Mouse (Mus musculus) limb, embryonic 11.5 days (tissue): ENCODE measurements around the gene Slc12a6. TPM values are rescaled to one million over a fixed set of nuclear protein-coding genes. Genes with fewer than 3 reads are reported as not detected.
"Not testable (repeated sequence)": the region's sequence is repeated elsewhere in the genome, so short reads cannot be mapped to it uniquely, and the experiment has no call there.

Experiments used
- ATAC-seq: fragments of 200-750 bp; cut with Nextera tagmentation; 2 replicates; pipeline ENCODE4 v1.8.0; 2017; ENCODE audit warnings: low read depth; ENCODE audit not compliant: insufficient number of reproducible peaks, low FRiP score, low TSS enrichment
- DNase-seq: peaks from one replicate; pipeline ENCODE4 v3.0.0-alpha.2; 2015; ENCODE audit warnings: low spot score
- H3K27ac ChIP-seq: fragments of 300-500 bp; sonication (generic); replicated peaks from 2 replicates; pipeline ENCODE4 v1.5.1; 2014; ENCODE audit warnings: low read depth, mild to moderate bottlenecking, low read length
- H3K27me3 ChIP-seq: fragments of 300-500 bp; sonication (generic); 2 replicates; pipeline ENCODE4 v1.6.1; 2014; ENCODE audit warnings: mild to moderate bottlenecking, low read length, mixed read lengths; ENCODE audit not compliant: control insufficient read depth, insufficient read depth
- H3K36me3 ChIP-seq: fragments of 300-500 bp; sonication (generic); 2 replicates; pipeline ENCODE4 v1.6.1; 2014; ENCODE audit warnings: mild to moderate bottlenecking, low read length, moderate library complexity, mixed read lengths; ENCODE audit not compliant: control insufficient read depth, insufficient read depth
- H3K4me1 ChIP-seq: fragments of 300-500 bp; sonication (generic); 2 replicates; pipeline ENCODE4 v1.6.1; 2014; ENCODE audit warnings: low read length, mixed read lengths; ENCODE audit not compliant: control insufficient read depth, insufficient read depth
- H3K4me2 ChIP-seq: fragments of 300-500 bp; sonication (generic); 2 replicates; pipeline ENCODE4 v1.6.1; 2014; ENCODE audit warnings: low read depth, mild to moderate bottlenecking, moderate library complexity; ENCODE audit not compliant: severe bottlenecking
- H3K4me3 ChIP-seq: fragments of 300-500 bp; sonication (generic); 2 replicates; pipeline ENCODE4 v1.5.1; 2014; ENCODE audit warnings: low read depth, low read length
- H3K9ac ChIP-seq: fragments of 300-500 bp; sonication (generic); 2 replicates; pipeline ENCODE4 v1.6.1; 2014; ENCODE audit warnings: mild to moderate bottlenecking, low read length
- H3K9me3 ChIP-seq: fragments of 300-500 bp; sonication (generic); 2 replicates; pipeline ENCODE4 v1.6.1; 2016; ENCODE audit warnings: low read length; ENCODE audit not compliant: control insufficient read depth
- WGBS: fragments of 180-500 bp; shearing (Covaris S2); extraction: QIAGEN DNeasy Blood & Tissue Kit; methylation state at CpG from one replicate; pipeline ENCODE4 v1.1.7; 2014; 5-methylcytosine and 5-hydroxymethylcytosine counted together
- polyA plus RNA-seq: library from polyadenylated mRNA; unstranded; fragments of >200 nt; fragmentation: Nextera tagmentation; extraction: Ambion mirVana; gene quantifications from 2 replicates; pipeline ENCODE4 v1.2.1, GENCODE M21; 2014

Gene Slc12a6
- polyA plus RNA-seq, 1 experiment from 2014 or later = 9.7 TPM

DNA sequence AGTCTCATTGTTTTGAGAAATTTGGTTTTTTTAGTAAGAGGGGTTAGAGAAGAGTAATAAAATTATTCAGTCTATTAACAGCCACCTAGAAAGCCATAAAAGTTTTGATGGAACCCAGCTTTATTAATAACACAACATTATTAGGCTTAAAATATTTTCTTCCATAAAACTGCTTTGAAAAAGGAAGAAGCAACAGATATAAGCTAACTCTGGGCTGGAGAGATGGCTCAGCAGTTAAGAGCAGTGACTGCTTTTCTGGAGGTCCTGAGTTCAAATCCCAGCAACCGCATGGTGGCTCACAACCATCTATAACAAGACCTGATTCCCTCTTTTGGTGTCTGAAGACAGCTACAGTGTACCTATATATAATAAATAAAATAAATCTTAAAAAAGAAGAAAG lies 20.4 kb downstream of the Slc12a6 start:
- not testable (repeated sequence) for H3K27ac ChIP-seq, H3K4me2 ChIP-seq, H3K4me3 ChIP-seq, H3K9me3 ChIP-seq, H3K27me3 ChIP-seq, DNase-seq, H3K9ac ChIP-seq, H3K36me3 ChIP-seq, ATAC-seq, H3K4me1 ChIP-seq
- WGBS = 93% methylated on average over 1 of the region's 1 CpGs

GRCm38 (mm10) chr2:112287059-112287458 lies 21.4 kb downstream of the Slc12a6 start:
- Histone ChIP-seq H3K9me3 (no peaks in the 10 kb centered on the region), H3K4me2 (no peak overlapping the region), H3K9ac (no peak overlapping the region), H3K36me3 (no peaks in the 10 kb centered on the region), H3K27me3 (no peaks in the 10 kb centered on the region), H3K27ac (no peak overlapping the region), H3K4me3 (no peak overlapping the region), H3K4me1 (peaks cover 3% of the 10 kb centered on the region; the same call in 1 of the 2 replicates)
- 76% methylated on average over 4 of the region's 4 CpGs for WGBS
- no peak for ATAC-seq
- DNase-seq = no peak

DNA sequence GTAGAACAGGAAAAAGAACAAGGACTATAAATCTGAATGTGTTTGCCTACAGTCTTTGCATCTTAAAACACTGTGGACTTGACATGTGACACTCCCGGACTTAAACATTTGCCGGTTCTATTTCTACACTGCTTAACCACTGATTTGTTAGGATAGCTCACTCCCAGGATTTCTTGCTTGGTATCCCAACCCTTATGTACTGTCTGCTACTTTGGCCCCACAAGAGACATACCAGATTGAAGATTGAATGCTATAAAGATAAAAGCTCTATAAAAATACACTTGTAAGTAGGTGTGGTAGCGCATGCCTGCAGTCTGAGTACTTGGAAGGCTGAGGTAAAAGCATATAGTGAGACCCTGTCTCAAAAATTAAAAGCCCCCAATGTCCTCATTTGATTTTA lies 23.9 kb downstream of the Slc12a6 start:
- Histone ChIP-seq H3K27me3 (no peaks in the 10 kb centered on the region), H3K36me3 (no peaks in the 10 kb centered on the region), H3K4me3 (no peak overlapping the region), H3K4me1 (no peaks in the 10 kb centered on the region), H3K27ac (no peak overlapping the region), H3K4me2 (no peak overlapping the region), H3K9ac (no peak overlapping the region), H3K9me3 (no peaks in the 10 kb centered on the region)
- ATAC-seq = no peak
- no peak for DNase-seq
- whole genome bisulfite sequencing = 91% methylated on average over 3 of the region's 3 CpGs

- no peak overlapping the region for H3K9ac ChIP-seq
- no peaks in the 10 kb centered on the region for H3K4me1 ChIP-seq
- no peak overlapping the region for H3K27ac ChIP-seq
- no peak overlapping the region for H3K4me3 ChIP-seq
- WGBS = 91% methylated on average over 2 of the region's 2 CpGs
- DNase-seq = no peak
- no peaks in the 10 kb centered on the region for H3K36me3 ChIP-seq
- H3K4me2 ChIP-seq = no peak overlapping the region
- H3K27me3 ChIP-seq = no peaks in the 10 kb centered on the region
- no peaks in the 10 kb centered on the region for H3K9me3 ChIP-seq
- ATAC-seq = no peak
Measured at GRCm38 (mm10) chr2:112292823-112293222, 27.2 kb downstream of the Slc12a6 start.

GRCm38 (mm10) chr2:112296211-112296610 lies 30.6 kb downstream of the Slc12a6 start:
- H3K9me3 ChIP-seq = no peaks in the 10 kb centered on the region
- no peak overlapping the region for H3K27ac ChIP-seq
- no peak overlapping the region for H3K9ac ChIP-seq
- H3K4me1 ChIP-seq = no peaks in the 10 kb centered on the region
- H3K36me3 ChIP-seq = no peaks in the 10 kb centered on the region
- no peak overlapping the region for H3K4me3 ChIP-seq
- DNase-seq = no peak
- no peaks in the 10 kb centered on the region for H3K27me3 ChIP-seq
- no peak overlapping the region for H3K4me2 ChIP-seq
- WGBS = 90% methylated on average over 3 of the region's 3 CpGs
- no peak for ATAC-seq

DNA sequence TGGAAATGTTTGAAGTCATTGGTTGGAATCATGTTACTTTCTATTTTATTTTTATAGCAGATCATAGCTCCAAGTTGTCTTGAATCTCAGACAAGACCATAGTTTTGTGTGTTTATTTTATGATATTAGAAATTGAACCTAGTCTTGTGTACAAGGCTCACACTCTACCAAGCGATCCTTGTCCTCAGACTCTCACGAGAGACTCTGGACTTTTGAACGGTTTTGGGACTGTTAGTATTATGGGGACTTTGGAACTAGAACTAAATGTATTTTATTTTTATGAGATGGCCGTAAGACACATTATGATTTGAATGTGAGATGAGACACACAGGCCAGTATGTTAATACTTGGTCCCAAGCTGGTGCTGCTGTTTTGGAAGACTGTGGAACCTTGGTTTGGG lies 32.6 kb downstream of the Slc12a6 start:
- Histone ChIP-seq H3K27me3 (no peaks in the 10 kb centered on the region), H3K4me3 (no peak overlapping the region), H3K4me1 (no peaks in the 10 kb centered on the region), H3K4me2 (no peak overlapping the region), H3K9ac (no peak overlapping the region), H3K27ac (no peak overlapping the region), H3K9me3 (no peaks in the 10 kb centered on the region), H3K36me3 (no peaks in the 10 kb centered on the region)
- ATAC-seq (no peak), DNase-seq (no peak)
- WGBS = 91% methylated on average over 4 of the region's 4 CpGs

DNA sequence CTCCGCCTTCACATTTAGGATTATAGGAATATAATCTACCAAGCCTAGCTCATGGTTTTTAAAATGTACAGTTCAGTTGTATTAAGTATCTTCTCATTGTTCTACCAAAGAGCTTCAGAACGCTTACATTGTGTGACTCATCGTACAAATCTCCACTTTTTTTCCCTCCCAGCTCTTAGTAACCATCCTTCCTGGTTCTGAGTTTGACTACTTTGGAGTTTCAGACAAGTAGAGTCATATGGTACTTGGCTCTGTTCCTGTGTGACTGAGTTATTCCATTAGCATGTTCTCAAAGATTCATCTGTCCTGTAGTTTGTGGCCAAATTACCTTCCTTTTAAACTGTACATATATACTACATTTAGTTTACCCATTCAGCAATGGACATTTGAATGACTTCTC lies 43.0 kb downstream of the Slc12a6 start:
- H3K4me2 ChIP-seq = no peak overlapping the region
- ATAC-seq = no peak
- H3K9me3 ChIP-seq = no peaks in the 10 kb centered on the region
- no peaks in the 10 kb centered on the region for H3K27me3 ChIP-seq
- no peaks in the 10 kb centered on the region for H3K4me1 ChIP-seq
- no peak overlapping the region for H3K9ac ChIP-seq
- no peak overlapping the region for H3K27ac ChIP-seq
- H3K36me3 ChIP-seq = no peaks in the 10 kb centered on the region
- H3K4me3 ChIP-seq = no peak overlapping the region
- 96% methylated on average over 3 of the region's 3 CpGs for WGBS
- no peak for DNase-seq

DNA sequence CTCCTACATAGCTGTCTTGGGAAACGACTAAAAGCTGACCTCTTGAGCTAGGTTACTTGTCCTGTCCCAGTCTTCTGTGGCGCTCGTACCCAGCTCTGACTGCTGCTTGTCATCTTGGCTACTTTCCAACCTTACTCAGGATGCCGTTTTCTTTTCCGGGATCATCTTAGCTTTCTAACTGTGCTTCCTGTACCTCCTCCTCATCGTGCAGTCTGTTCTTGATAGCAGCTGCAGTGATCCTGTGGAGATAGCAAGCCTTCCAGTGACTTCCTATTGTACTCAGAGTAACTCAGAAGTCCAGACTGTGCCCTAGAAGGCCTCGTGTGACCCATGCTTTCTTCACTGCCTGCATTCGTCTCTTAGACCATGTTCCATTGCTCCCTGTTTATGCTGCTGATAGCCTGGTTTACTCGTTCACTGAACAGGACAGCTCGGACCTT lies 43.6 kb downstream of the Slc12a6 start:
- Histone ChIP-seq H3K4me3 (no peak overlapping the region), H3K9ac (no peak overlapping the region), H3K27me3 (no peaks in the 10 kb centered on the region), H3K4me2 (no peak overlapping the region), H3K36me3 (no peaks in the 10 kb centered on the region), H3K9me3 (no peaks in the 10 kb centered on the region), H3K4me1 (no peaks in the 10 kb centered on the region), H3K27ac (no peak overlapping the region)
- 83% methylated on average over 10 of the region's 10 CpGs for WGBS
- DNase-seq = no peak
- no peak for ATAC-seq

DNA sequence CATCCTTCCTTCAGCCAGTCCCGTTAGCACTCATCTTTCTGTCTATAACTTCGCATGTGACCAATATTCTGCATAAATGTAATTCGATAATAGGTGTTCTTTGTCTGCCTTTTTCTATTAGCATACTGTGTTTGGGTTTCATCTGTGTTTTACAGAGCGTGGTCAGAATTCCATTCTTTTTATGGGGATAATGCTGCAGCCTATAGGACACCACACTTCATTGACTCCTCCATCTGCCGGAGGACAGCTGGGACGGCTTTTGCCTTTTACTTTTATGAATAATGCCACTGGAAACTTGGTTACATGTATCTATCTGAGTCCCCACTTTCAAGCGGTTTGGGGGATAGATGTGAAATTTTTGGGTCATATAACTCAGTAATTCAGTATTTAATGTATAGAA lies 50.0 kb downstream of the Slc12a6 start:
- DNase-seq (no peak), ATAC-seq (no peak)
- Histone ChIP-seq H3K9ac (no peak overlapping the region), H3K9me3 (no peaks in the 10 kb centered on the region), H3K4me1 (no peaks in the 10 kb centered on the region), H3K36me3 (no peaks in the 10 kb centered on the region), H3K27me3 (no peaks in the 10 kb centered on the region), H3K4me2 (no peak overlapping the region), H3K27ac (no peak overlapping the region), H3K4me3 (no peak overlapping the region)
- WGBS = 90% methylated on average over 7 of the region's 7 CpGs
